Mouse (Mus musculus) right cerebral cortex, adult 2 months (tissue): ENCODE data around the gene Gm17026.
"Not testable (repeated sequence)": the region's sequence is repeated elsewhere in the genome, so short reads cannot be mapped to it uniquely, and the experiment has no call there.

Experiments used
- DNase-seq, 2 experiments: peaks; one replicate each; pipeline ENCODE4 v3.0.0; 2021 to 2022; ENCODE audit warnings: low spot score in 2 of 2

Gene Gm17026

GRCm38 (mm10) chr14:42259948-42260347 is at the start of gene Gm17026:
Gm17026 (minus strand) TSS chr14:42260048.
- not testable (repeated sequence) for DNase-seq

GRCm38 (mm10) chr14:42297258-42297657 is 37.4 kb upstream of the Gm17026 start, which contains the start of gene Gm9611:
Gm9611 (minus strand) TSS chr14:42297358.
- DNase-seq = not testable (repeated sequence)

DNA sequence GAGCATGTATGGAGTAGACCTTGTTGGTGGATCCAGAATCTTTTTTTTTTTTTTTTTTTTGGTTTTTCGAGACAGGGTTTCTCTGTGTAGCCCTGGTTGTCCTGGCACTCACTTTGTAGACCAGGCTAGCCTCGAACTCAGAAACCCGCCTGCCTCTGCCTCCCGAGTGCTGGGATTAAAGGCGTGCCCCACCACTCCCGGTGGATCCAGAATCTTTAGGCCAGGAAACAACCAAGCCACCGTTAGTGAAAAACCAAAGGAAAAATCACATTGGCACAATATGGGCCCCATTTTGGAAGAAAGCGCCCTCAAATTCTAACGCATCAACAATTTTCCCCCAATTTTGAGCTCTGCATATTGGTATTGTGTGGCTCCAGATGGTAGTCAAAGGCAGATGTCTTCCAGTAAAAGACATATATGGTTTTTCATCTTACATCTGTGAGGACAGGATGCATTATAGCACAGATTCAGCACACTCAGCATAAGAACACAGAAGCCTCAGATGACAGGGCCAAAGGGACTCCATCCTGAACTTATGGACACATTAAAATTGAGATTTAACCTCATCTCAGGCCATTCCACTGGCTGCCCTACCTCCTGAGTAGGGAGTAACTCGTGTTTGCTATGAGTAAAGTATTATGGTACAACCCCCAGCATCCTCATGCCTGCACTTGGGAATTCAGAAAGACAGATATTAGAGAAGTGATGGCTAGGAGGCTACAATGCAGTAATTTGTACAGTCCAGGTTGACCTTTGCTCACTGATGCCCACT is 42.9 kb downstream of the Gm17026 start:
- DNase-seq = not testable (repeated sequence)
